Mouse (Mus musculus) cerebellum, adult 2 months (tissue): Measurements from ENCODE around the gene Ankrd1.

Experiments used
- CTCF ChIP-seq: fragments of 200-500 bp; IDR thresholded peaks from 2 replicates; pipeline ENCODE4 v1.5.1; 2011; ENCODE audit warnings: low read depth, mild to moderate bottlenecking, control low read depth, low read length, moderate library complexity, borderline replicate concordance; ENCODE audit not compliant: insufficient read depth
- POLR2A ChIP-seq: fragments of 200-500 bp; IDR thresholded peaks from 2 replicates; pipeline ENCODE4 v1.6.1; 2011; ENCODE audit warnings: low read length, control low read depth, borderline replicate concordance; ENCODE audit not compliant: insufficient read depth

DNA sequence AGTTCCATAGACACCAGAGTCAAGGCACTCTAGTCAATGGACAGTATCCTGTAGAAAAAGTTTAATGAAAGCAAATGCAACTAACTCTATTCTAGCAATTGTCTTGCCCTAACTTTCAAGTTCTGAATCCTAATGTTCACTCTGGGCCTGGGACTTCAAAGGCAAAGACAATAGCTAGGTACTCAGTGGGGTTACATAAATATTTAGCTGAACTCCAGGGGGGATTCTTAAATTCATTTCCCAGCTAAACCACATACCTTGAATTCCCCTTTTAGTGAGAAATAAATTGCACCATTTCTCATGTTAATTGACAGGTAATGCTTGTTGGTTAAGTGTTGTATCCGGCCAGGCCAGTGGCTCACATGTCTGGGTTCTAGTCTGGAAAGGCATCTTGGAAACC lies 4.3 kb upstream of the Ankrd1 start:
- TF ChIP-seq CTCF (no peak), POLR2A (no peak)
